Mouse (Mus musculus): ENCODE measurements around the gene Wwc1.
A peak's percentile ranks its signal among the peaks of the same experiment; 100 is the strongest.

DNA sequence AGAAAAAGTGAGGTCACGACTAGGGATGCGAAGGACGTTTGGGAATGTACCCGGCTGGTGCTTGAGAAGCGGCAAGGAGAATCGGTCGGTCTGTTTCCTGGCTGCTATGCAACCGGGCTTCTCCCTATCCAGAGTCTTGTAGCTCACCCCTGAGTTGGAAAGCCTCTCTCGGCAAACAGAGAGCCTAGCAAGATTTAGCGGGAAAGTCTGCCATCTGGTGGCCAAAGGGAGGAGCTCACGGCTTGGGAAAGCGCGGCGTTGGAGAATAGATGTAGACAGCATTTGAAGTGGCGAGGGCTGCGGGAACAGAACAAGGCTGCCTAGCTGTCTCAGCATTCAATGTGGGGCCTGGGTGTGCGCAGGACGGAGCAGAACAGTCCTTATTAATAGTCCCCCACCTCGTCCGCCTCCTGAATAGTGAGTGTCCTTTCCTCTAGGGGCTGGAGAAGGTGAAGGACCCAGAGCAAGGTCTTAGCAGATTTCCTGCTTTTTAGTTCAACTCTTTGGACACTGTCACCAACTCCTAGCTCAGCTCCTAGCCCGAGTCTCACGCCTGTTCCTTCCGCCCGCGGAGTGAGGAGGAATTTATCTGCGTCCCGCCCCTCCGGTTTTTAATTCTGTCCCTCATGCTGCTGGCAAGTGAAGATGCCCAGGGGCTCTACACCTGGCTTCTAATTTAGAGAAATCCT, 21.1 kb upstream of the Wwc1 start:
- TF ChIP-seq CTCF (IDR thresholded peaks at IDR 0.05; ENCODE audit: borderline replicate concordance, control insufficient read depth, extremely low read depth, insufficient read depth, low read length, poor library complexity) (peak; percentile 71; the same call in 1 of the 2 replicates), POLR2A (IDR thresholded peaks at IDR 0.05; ENCODE audit: control insufficient read depth, extremely low read depth, insufficient read depth, low read length, poor library complexity) (no peak)
